Mouse (Mus musculus) brain, embryonic 18.5 days (tissue): ENCODE data around the gene Coq8b.
"Not testable (repeated sequence)": the region's sequence is repeated elsewhere in the genome, so short reads cannot be mapped to it uniquely, and the experiment has no call there.

ENCODE experiments used
- DNase-seq: peaks from one replicate; pipeline ENCODE4 v3.0.0-alpha.2; 2012; ENCODE audit warnings: low read depth, low spot score

The Coq8b gene

GRCm38 (mm10) chr7:27228865-27229264 lies 4.0 kb upstream of the Coq8b start:
- no peak for DNase-seq

- no peak for DNase-seq
These were observed 2.0 kb upstream of the Coq8b start for GRCm38 (mm10) chr7:27230781-27231180.

GRCm38 (mm10) chr7:27231693-27232331 lies 1.0 kb upstream of the Coq8b start:
- no peak for DNase-seq

- no peak for DNase-seq
These were observed 477 bp downstream of the Coq8b start for GRCm38 (mm10) chr7:27233300-27233699.

GRCm38 (mm10) chr7:27235726-27236125 lies 2.9 kb downstream of the Coq8b start:
- no peak for DNase-seq

GRCm38 (mm10) chr7:27237527-27237926 lies 4.7 kb downstream of the Coq8b start:
- DNase-seq, result no peak

- DNase-seq, result no peak
These were observed 5.7 kb downstream of the Coq8b start for GRCm38 (mm10) chr7:27238568-27238967.

- no peak for DNase-seq
These were observed 10.4 kb downstream of the Coq8b start for GRCm38 (mm10) chr7:27243211-27243610.

- DNase-seq, result not testable (repeated sequence)
These were observed 11.3 kb downstream of the Coq8b start for GRCm38 (mm10) chr7:27244088-27244487.

GRCm38 (mm10) chr7:27249146-27249545 lies 16.3 kb downstream of the Coq8b start:
- no peak for DNase-seq

GRCm38 (mm10) chr7:27249928-27250327 lies 17.1 kb downstream of the Coq8b start:
- DNase-seq, result no peak

GRCm38 (mm10) chr7:27251946-27252345 lies 19.1 kb downstream of the Coq8b start:
- no peak for DNase-seq

- no peak for DNase-seq
These were observed 22.9 kb downstream of the Coq8b start for GRCm38 (mm10) chr7:27255721-27256120.

GRCm38 (mm10) chr7:27257046-27257851 lies 24.4 kb downstream of the Coq8b start:
- no peak for DNase-seq

GRCm38 (mm10) chr7:27257852-27258204 lies 25.0 kb downstream of the Coq8b start:
- no peak for DNase-seq

- peak; percentile 84 for DNase-seq
These were observed 25.5 kb downstream of the Coq8b start, which contains the start of gene Numbl for GRCm38 (mm10) chr7:27258205-27258899. Gene Numbl, plus strand, starts transcription at chr7:27258433.

- no peak for DNase-seq
These were observed 26.5 kb downstream of the Coq8b start for GRCm38 (mm10) chr7:27259271-27259721.

GRCm38 (mm10) chr7:27259771-27260170 lies 26.9 kb downstream of the Coq8b start:
- DNase-seq, result no peak

GRCm38 (mm10) chr7:27260856-27261255 lies 28.0 kb downstream of the Coq8b start:
- no peak for DNase-seq

GRCm38 (mm10) chr7:27261888-27262287 lies 29.1 kb downstream of the Coq8b start:
- DNase-seq, result no peak

- DNase-seq, result no peak
These were observed 31.9 kb downstream of the Coq8b start for GRCm38 (mm10) chr7:27264761-27265160.

GRCm38 (mm10) chr7:27266515-27267128 lies 33.8 kb downstream of the Coq8b start:
- DNase-seq, result no peak
